Mouse (Mus musculus) spleen, adult 2 months (tissue): ENCODE results near the gene Fsd2. TPM values are rescaled to one million over a fixed set of nuclear protein-coding genes. Genes with fewer than 3 reads are reported as not detected.

ENCODE experiments used
- DNase-seq, 2 experiments: peaks; one replicate each; pipeline versions ENCODE4 v3.0.0 to v3.0.0-alpha.2; 2012 to 2021; ENCODE audit warnings: low spot score in 2 of 2, low read depth in 1 of 2
- H3K27ac ChIP-seq: fragments of 200-500 bp; 2 replicates; pipeline ENCODE4 v1.5.1; 2012; ENCODE audit warnings: low read length, inconsistent platforms; ENCODE audit not compliant: insufficient read depth
- H3K27me3 ChIP-seq: fragments of 200-500 bp; 2 replicates; pipeline ENCODE4 v1.6.1; 2012; ENCODE audit warnings: mild to moderate bottlenecking, moderate library complexity, low read length, inconsistent platforms; ENCODE audit not compliant: control insufficient read depth, insufficient read depth
- H3K36me3 ChIP-seq: fragments of 200-500 bp; 2 replicates; pipeline ENCODE4 v1.6.1; 2012; ENCODE audit warnings: mild to moderate bottlenecking, low read length, inconsistent platforms; ENCODE audit not compliant: control insufficient read depth, insufficient read depth
- H3K4me1 ChIP-seq: fragments of 200-500 bp; 2 replicates; pipeline ENCODE4 v1.6.1; 2011; ENCODE audit warnings: inconsistent platforms; ENCODE audit not compliant: control insufficient read depth, insufficient read depth, insufficient read length
- H3K4me3 ChIP-seq: fragments of 200-500 bp; 2 replicates; pipeline ENCODE4 v1.5.1; 2011; ENCODE audit warnings: mild to moderate bottlenecking, inconsistent platforms; ENCODE audit not compliant: insufficient read depth, insufficient read length; ENCODE audit errors: extremely low read depth
- CTCF ChIP-seq: fragments of 200-500 bp; IDR thresholded peaks from 2 replicates; pipeline ENCODE4 v1.5.1; 2011; ENCODE audit warnings: mild to moderate bottlenecking, inconsistent platforms; ENCODE audit not compliant: insufficient read depth, insufficient read length, insufficient replicate concordance; ENCODE audit errors: extremely low read depth
- POLR2A ChIP-seq: fragments of 200-500 bp; IDR thresholded peaks from 2 replicates; pipeline ENCODE4 v1.6.1; 2011; ENCODE audit warnings: low read depth, low read length, inconsistent platforms
- WGBS: fragments of 180-500 bp; shearing (Covaris S2); methylation state at CpG from one replicate; pipeline ENCODE4 v1.1.7; 2018; 5-methylcytosine and 5-hydroxymethylcytosine counted together
- polyA plus RNA-seq: library from polyadenylated mRNA; depleted of rRNA; stranded (reverse); fragments of >200 nt; gene quantifications from 2 replicates; pipeline ENCODE4 v1.2.3, GENCODE M21; 2012

The Fsd2 gene
- polyA plus RNA-seq, 1 experiment = 0.72 TPM

DNA sequence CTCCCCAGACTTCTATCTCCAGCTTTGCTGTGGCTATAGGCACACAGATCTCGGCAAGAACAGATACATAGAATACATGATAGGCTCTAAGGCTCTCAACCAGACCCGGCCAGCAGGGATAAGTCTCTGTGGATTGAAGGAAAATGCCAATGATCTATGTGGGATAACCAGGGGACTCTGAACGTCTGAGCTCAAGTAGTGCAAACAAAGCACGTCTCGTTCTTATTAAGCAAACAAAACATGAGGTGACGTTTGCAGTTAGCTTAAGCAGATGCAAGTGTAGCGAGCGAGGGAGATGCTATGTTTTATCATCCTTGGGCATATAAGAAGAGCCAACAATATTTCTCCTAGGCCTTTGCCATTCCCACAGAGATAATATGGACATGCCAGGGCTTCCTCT lies 23.8 kb downstream of the Fsd2 start:
- Histone ChIP-seq H3K36me3 (no peaks in the 10 kb centered on the region), H3K4me1 (no peaks in the 10 kb centered on the region), H3K4me3 (no peak overlapping the region), H3K27ac (no peak overlapping the region), H3K27me3 (no peaks in the 10 kb centered on the region)
- TF ChIP-seq POLR2A (no peak), CTCF (no peak)
- DNase-seq = no peak
- 91% methylated on average over 8 of the region's 8 CpGs for WGBS

DNA sequence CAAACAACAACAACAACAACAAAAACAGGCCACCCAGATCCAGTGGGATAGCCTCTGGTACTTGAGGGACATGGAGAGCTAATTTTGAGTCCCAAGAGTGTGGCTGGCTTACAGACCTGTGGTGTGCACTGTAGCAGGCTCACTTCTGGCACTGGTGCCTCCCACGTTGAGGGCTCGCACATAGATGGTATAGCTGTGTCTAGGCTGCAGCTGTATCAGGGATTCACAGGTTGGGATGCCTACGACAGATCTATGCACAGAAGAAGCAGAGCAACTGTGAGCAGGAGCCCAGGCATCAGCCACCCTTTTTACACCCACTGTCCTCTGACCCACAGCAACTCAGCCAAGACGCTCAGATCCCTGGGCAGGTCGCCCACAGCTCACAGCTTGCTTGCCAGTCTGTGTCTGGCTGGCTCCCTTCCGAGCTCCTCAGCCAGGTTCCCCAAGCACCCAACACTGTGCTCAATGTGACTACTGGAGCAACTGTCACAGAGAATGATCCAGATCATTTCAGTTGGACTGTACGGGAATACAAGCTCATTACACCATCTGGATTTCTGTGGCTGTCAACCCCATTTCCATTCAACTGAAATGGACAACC lies 24.7 kb downstream of the Fsd2 start:
- Histone ChIP-seq H3K4me3 (no peak overlapping the region), H3K27ac (no peak overlapping the region), H3K4me1 (no peaks in the 10 kb centered on the region), H3K36me3 (no peaks in the 10 kb centered on the region), H3K27me3 (no peaks in the 10 kb centered on the region)
- TF ChIP-seq CTCF (no peak), POLR2A (no peak)
- 85% methylated on average over 7 of the region's 7 CpGs for WGBS
- no peak for DNase-seq

DNA sequence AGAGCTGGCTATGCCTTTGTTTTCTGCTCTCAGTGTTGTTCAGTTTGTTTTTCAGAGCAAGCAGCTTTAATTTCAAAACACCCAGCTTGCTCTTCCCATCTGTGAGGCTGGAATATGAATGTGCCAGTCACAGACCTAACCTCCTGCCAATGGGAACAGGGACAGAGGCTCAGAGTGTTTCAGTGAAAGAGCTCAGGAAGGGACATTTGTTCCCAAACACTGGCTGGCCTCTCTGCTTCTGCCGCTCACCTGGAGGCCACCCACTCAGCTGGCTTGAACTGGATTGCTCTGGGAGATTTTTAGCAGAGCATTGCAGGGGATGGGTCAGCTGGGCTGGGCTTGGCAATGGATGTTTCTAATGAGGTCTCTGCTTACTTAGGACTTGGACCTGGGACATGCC lies 25.7 kb downstream of the Fsd2 start:
- DNase-seq = no peak

DNA sequence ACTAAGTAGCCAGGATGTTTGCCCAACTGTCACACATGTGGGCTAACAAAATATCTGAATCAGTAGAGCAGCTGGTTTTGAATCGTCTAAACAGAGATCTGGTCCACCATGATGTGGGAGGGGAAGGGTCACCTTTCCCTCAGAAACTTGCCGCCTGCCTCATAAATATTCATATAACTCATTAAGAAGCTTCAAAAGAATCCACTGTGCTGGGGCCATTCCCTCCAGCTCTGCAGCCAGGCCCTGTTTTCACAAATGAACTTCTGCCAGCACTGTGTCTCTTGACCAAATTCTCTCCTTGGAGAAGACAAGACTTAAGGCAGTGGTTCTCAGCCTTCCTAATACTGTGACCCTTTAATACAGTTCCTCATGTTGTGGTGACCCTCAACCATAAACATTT lies 27.2 kb downstream of the Fsd2 start:
- no peak for DNase-seq
- Histone ChIP-seq H3K27me3 (no peaks in the 10 kb centered on the region), H3K27ac (no peak overlapping the region), H3K4me1 (no peaks in the 10 kb centered on the region), H3K36me3 (peaks cover 5% of the 10 kb centered on the region; the same call in 1 of the 2 replicates), H3K4me3 (no peak overlapping the region)
- no peak for TF ChIP-seq POLR2A
- TF ChIP-seq CTCF = no peak
- 71% methylated on average over 2 of the region's 2 CpGs for WGBS

More for the DNA sequence above, 25.7 kb downstream of the Fsd2 start:
- 83% methylated on average over 1 of the region's 1 CpGs for WGBS
- Histone ChIP-seq H3K36me3 (no peaks in the 10 kb centered on the region), H3K27ac (no peak overlapping the region), H3K27me3 (no peaks in the 10 kb centered on the region), H3K4me1 (no peaks in the 10 kb centered on the region), H3K4me3 (no peak overlapping the region)
- TF ChIP-seq CTCF (no peak), POLR2A (no peak)

DNA sequence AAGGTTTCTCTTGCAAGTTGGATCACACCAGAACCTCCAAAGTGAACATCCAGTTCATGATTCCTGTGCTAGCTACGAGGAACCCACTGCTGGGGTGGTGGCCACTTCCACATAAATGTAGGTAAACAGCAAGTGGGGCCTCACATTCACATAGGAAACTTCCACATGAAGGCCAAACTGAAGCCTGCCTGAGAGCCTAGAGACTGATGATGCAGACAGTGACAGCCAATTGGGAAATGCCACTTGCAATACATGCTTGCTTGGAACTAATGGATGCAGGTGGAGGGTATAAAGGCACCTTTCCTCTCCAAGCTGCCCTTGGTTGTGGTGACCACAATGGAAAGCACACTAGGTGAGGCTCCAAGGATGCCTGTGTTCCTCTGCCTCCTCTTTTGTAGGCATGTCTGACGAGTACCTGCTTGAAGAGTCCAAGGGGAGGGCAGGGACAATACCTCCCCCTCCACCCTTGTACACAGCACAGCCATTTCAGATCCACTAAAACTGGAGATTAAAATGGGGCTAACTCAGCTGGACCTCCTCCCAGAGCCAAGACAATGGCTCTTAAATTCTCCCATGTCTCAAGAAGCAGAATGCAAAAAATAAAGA lies 28.6 kb downstream of the Fsd2 start:
- no peaks in the 10 kb centered on the region for H3K27me3 ChIP-seq
- H3K4me1 ChIP-seq = no peaks in the 10 kb centered on the region
- no peak overlapping the region for H3K4me3 ChIP-seq
- no peak overlapping the region for H3K27ac ChIP-seq
- DNase-seq = peak in 1 of 2 experiments; percentile 7
- no peak for TF ChIP-seq CTCF
- no peak for TF ChIP-seq POLR2A
- WGBS = 64% methylated on average over 2 of the region's 2 CpGs
- H3K36me3 ChIP-seq = peaks cover 10% of the 10 kb centered on the region

DNA sequence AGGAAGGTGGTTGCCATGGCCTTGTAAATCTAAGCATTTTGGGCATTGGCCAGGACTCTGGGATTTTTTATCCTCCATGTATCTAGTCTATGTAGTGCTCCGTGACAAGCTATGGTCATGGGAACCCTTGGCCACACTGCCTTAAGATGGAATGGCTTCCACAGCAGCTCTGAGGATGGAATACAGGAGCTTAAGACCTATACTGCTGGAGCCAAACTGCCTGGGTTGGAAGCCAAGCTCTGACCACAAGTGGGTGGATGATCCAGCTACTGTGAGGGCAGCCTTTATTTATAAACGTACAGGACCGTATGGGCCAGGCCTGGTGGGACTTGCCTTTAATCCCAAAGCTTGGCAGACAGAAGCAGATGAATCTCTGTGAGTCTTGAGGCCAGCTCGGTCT lies 30.3 kb downstream of the Fsd2 start:
- TF ChIP-seq POLR2A (no peak), CTCF (no peak)
- Histone ChIP-seq H3K36me3 (peaks cover 21% of the 10 kb centered on the region), H3K4me3 (no peak overlapping the region), H3K27ac (no peak overlapping the region), H3K27me3 (no peaks in the 10 kb centered on the region), H3K4me1 (no peaks in the 10 kb centered on the region)
- DNase-seq = no peak
- WGBS = 95% methylated on average over 4 of the region's 4 CpGs

DNA sequence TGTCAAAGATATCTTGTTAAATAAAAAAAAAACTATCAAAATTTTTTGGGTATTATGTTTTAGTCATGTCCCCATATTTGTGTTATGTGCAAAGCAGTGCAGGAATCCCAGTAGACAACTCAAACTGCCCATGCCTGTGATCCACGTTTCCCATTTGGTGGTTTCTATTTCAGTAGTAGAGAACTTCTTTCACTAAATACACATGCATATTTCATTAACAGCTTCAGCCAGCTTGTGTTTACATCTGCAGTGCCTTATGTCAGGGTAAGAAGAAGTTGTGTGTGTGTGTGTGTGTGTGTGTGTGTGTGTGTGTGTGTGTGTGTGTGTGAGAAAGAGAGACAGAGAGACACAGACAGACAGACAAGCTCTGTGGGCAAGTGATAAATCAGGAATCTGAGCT lies 35.3 kb downstream of the Fsd2 start:
- Histone ChIP-seq H3K27ac (no peak overlapping the region), H3K36me3 (peaks cover 30% of the 10 kb centered on the region), H3K27me3 (no peaks in the 10 kb centered on the region), H3K4me3 (no peak overlapping the region), H3K4me1 (peaks cover 2% of the 10 kb centered on the region; the same call in 1 of the 2 replicates)
- no peak for DNase-seq
- 93% methylated on average over 1 of the region's 1 CpGs for WGBS
- TF ChIP-seq CTCF = no peak
- TF ChIP-seq POLR2A = no peak
